ENCODE assay signal across 22 mouse cellular contexts in genomic region chr2:76949774-76950173, GRCm38 (mm10). TPM values are rescaled to one million over a fixed set of nuclear protein-coding genes. Genes with fewer than 3 reads are reported as not detected.
DNase-seq lines count a peak whose midpoint lies in the region; ATAC-seq and TF ChIP-seq lines count a peak whose summit lies in the region.
"Had no signal": no experiment of that assay in that cellular context is flagged by ENCODE, and none has a peak within 500 bp of the region (broad histone marks: within the 10 kb centered on the region; RNA-seq: fewer than 3 reads in every experiment).

No protein-coding gene starts in this region.

- TF ChIP-seq POLR2A in CH12.LX (IDR thresholded peaks at IDR 0.05; ENCODE audit: low read depth, low read length): no peak

- H3K9me3 ChIP-seq in heart, embryonic 11.5 days (replicated peaks; ENCODE audit: control insufficient read depth, low read length): no peaks in the 10 kb centered on the region
- H3K9me3 ChIP-seq in heart, embryonic 10.5 days: no peaks in the 10 kb centered on the region
- H3K9me3 ChIP-seq in CH12.LX (replicated peaks; ENCODE audit: low read length): no peaks in the 10 kb centered on the region
- H3K9me3 ChIP-seq in ES-E14 (ENCODE audit: control insufficient read depth, insufficient read depth, low read depth, low read length): no peaks in the 10 kb centered on the region
- H3K9me3 ChIP-seq in midbrain, embryonic 15.5 days: no peaks in the 10 kb centered on the region
- H3K9me3 ChIP-seq: embryonic facial prominence, embryonic 10.5 days; embryonic facial prominence, embryonic 12.5 days; forebrain, embryonic 13.5 days; forebrain, embryonic 15.5 days had no signal

- DNase-seq in heart, adult 11 months: peak; percentile 69
- DNase-seq in heart, adult 8-10 months (ENCODE audit: low spot score): no peak
- no peak for DNase-seq in heart, embryonic 10.5 days (ENCODE audit: low spot score)
- DNase-seq in CH12.LX (ENCODE audit: extremely low read depth): no peak
- DNase-seq in ES-E14 (ENCODE audit: low read depth, low spot score): no peak
- no peak for DNase-seq in kidney, postnatal 25 days
- DNase-seq: adrenal gland, adult 2 months; adrenal gland, postnatal 10 days; adrenal gland, postnatal 25 days; cerebellum, adult 11 months; cerebellum, adult 18-20 months; cerebellum, adult 8-10 months; cerebellum, adult 9-11 months; cerebellum, postnatal 14 days; cerebellum, postnatal 36 days; forebrain, postnatal 0 days had no signal

- no peak overlapping the region for H3K27ac ChIP-seq in heart, embryonic 11.5 days (ENCODE audit: low read depth, low read length)
- no peak overlapping the region for H3K27ac ChIP-seq in heart, embryonic 10.5 days
- H3K27ac ChIP-seq in CH12.LX (ENCODE audit: insufficient read depth, low read depth) (0 out of 2 replicates have a peak overlapping the region, but pooled peaks have one; percentile 12), ES-E14 (ENCODE audit: insufficient read depth, low read depth, low read length, poor library complexity, severe bottlenecking) (peak overlapping the region; percentile 3; the same call in 1 of the 2 replicates)
- no peak overlapping the region for H3K27ac ChIP-seq in midbrain, embryonic 15.5 days
- H3K27ac ChIP-seq: embryonic facial prominence, embryonic 10.5 days; embryonic facial prominence, embryonic 12.5 days; forebrain, embryonic 13.5 days; forebrain, embryonic 15.5 days had no signal

- WGBS in heart, embryonic 11.5 days (ENCODE audit: insufficient replicate concordance): 77% methylated on average over 7 of the region's 7 CpGs
- WGBS in heart, embryonic 10.5 days: 83% methylated on average over 7 of the region's 7 CpGs
- WGBS in midbrain, embryonic 15.5 days: 84% methylated on average over 7 of the region's 7 CpGs

- TF ChIP-seq EP300 in CH12.LX (IDR thresholded peaks at IDR 0.05; ENCODE audit: low read length): no peak

- no peak for TF ChIP-seq RAD21 in CH12.LX (IDR thresholded peaks at IDR 0.05; ENCODE audit: low read depth, low read length)

- H3K4me3 ChIP-seq in heart, embryonic 11.5 days (ENCODE audit: low read depth, low read length): no peak overlapping the region
- H3K4me3 ChIP-seq in heart, embryonic 10.5 days: no peak overlapping the region
- H3K4me3 ChIP-seq in CH12.LX (replicated peaks in 1 of 3; ENCODE audit: low read depth in 2 of 3, low read length in 2 of 3, poor library complexity in 1 of 3) (no peak overlapping the region), ES-E14 (ENCODE audit: insufficient read depth in 1 of 2, low read depth in 1 of 2, low read length in 2 of 2, poor library complexity in 1 of 2, severe bottlenecking in 1 of 2) (no peak overlapping the region)
- H3K4me3 ChIP-seq in midbrain, embryonic 15.5 days: no peak overlapping the region
- H3K4me3 ChIP-seq: embryonic facial prominence, embryonic 10.5 days; embryonic facial prominence, embryonic 12.5 days; forebrain, embryonic 13.5 days; forebrain, embryonic 15.5 days had no signal

- no peak overlapping the region for H3K4me2 ChIP-seq in heart, embryonic 11.5 days
- no peak overlapping the region for H3K4me2 ChIP-seq in CH12.LX (ENCODE audit: insufficient read depth, low read depth, poor library complexity, severe bottlenecking)
- no peak overlapping the region for H3K4me2 ChIP-seq in midbrain, embryonic 15.5 days
- H3K4me2 ChIP-seq: embryonic facial prominence, embryonic 12.5 days; forebrain, embryonic 13.5 days; forebrain, embryonic 15.5 days had no signal

- H3K79me2 ChIP-seq in CH12.LX (replicated peaks; ENCODE audit: control insufficient read depth, extremely low read depth, insufficient read depth, poor library complexity, severe bottlenecking): no peaks in the 10 kb centered on the region

- H3K9ac ChIP-seq in heart, embryonic 11.5 days (ENCODE audit: low read depth, low read length): no peak overlapping the region
- H3K9ac ChIP-seq in CH12.LX (ENCODE audit: insufficient read depth, low read depth) (no peak overlapping the region), ES-E14 (ENCODE audit: insufficient read depth, low read depth, low read length, poor library complexity, severe bottlenecking) (no peak overlapping the region)
- H3K9ac ChIP-seq in midbrain, embryonic 15.5 days: no peak overlapping the region
- H3K9ac ChIP-seq: embryonic facial prominence, embryonic 12.5 days; forebrain, embryonic 13.5 days; forebrain, embryonic 15.5 days; forebrain, postnatal 0 days had no signal

- TF ChIP-seq CTCF in CH12.LX (conservative IDR thresholded peaks at IDR 0.05 in 1 of 2, IDR thresholded peaks at IDR 0.05 in 1 of 2; ENCODE audit: low read depth in 2 of 2, low read length in 2 of 2): no peak

- dilution Hi-C loops in CH12.LX (cut with MboI; ENCODE audit: extremely low pct_ligation_motif_present, extremely low pct_unique_long_range_greater_than_20kb, low sequenced_read_pairs): no loop called here

- H3K4me1 ChIP-seq in heart, embryonic 11.5 days (ENCODE audit: control insufficient read depth, insufficient read depth, low read length): no peaks in the 10 kb centered on the region
- no peaks in the 10 kb centered on the region for H3K4me1 ChIP-seq in heart, embryonic 10.5 days
- H3K4me1 ChIP-seq in CH12.LX (ENCODE audit: control insufficient read depth in 1 of 2, insufficient read depth in 2 of 2) (peaks cover 0 to 9% of the 10 kb centered on the region in 2 experiments; a peak in 2 of 4 replicates), ES-E14 (ENCODE audit: control insufficient read depth in 2 of 2, insufficient read depth in 2 of 2, low read length in 2 of 2, poor library complexity in 1 of 2) (peaks cover 0 to 3% of the 10 kb centered on the region in 2 experiments; a peak in 1 of 4 replicates)
- no peaks in the 10 kb centered on the region for H3K4me1 ChIP-seq in midbrain, embryonic 15.5 days
- H3K4me1 ChIP-seq: embryonic facial prominence, embryonic 12.5 days; forebrain, embryonic 13.5 days; forebrain, embryonic 15.5 days had no signal

- ATAC-seq in heart, embryonic 11.5 days (replicated peaks; ENCODE audit: insufficient number of reproducible peaks, low FRiP score, low TSS enrichment): peak; percentile 35; the same call in 1 of the 2 replicates
- ATAC-seq in midbrain, embryonic 15.5 days (replicated peaks): no peak
- ATAC-seq: forebrain, embryonic 13.5 days; forebrain, embryonic 15.5 days; forebrain, postnatal 0 days had no signal

- in situ Hi-C loops in CH12.LX (cut with MboI; ENCODE audit: low pct_ligation_motif_present, low pct_unique_long_range_greater_than_20kb, low sequenced_read_pairs) (no loop called here), ES-E14 (cut with MboI; ENCODE audit: low sequenced_read_pairs in 2 of 2, unreplicated experiment in 2 of 2) (loop anchor here (25.0 kb wide), 1 partner anchor 763 kb away; no protein-coding TSS in a partner anchor)

- no peaks in the 10 kb centered on the region for H3K27me3 ChIP-seq in heart, embryonic 11.5 days (ENCODE audit: control insufficient read depth, insufficient read depth, low read length)
- no peaks in the 10 kb centered on the region for H3K27me3 ChIP-seq in heart, embryonic 10.5 days (ENCODE audit: insufficient read depth, poor library complexity, severe bottlenecking)
- H3K27me3 ChIP-seq in CH12.LX (replicated peaks): no peaks in the 10 kb centered on the region
- H3K27me3 ChIP-seq in midbrain, embryonic 15.5 days (replicated peaks): no peaks in the 10 kb centered on the region
- H3K27me3 ChIP-seq: embryonic facial prominence, embryonic 12.5 days; forebrain, embryonic 13.5 days; forebrain, embryonic 15.5 days had no signal

- peaks cover 13% of the 10 kb centered on the region for H3K36me3 ChIP-seq in heart, embryonic 11.5 days (ENCODE audit: control insufficient read depth, insufficient read depth, low read length)
- H3K36me3 ChIP-seq in heart, embryonic 10.5 days: peaks cover 98% of the 10 kb centered on the region
- H3K36me3 ChIP-seq in CH12.LX (replicated peaks in 1 of 2; ENCODE audit: control insufficient read depth in 1 of 2, insufficient read depth in 1 of 2, low read length in 1 of 2): no peaks in the 10 kb centered on the region
- H3K36me3 ChIP-seq in ES-E14 (ENCODE audit: control insufficient read depth, insufficient read depth, low read length, poor library complexity, severe bottlenecking): no peaks in the 10 kb centered on the region
- H3K36me3 ChIP-seq in midbrain, embryonic 15.5 days (replicated peaks): no peaks in the 10 kb centered on the region
- H3K36me3 ChIP-seq: embryonic facial prominence, embryonic 10.5 days; embryonic facial prominence, embryonic 12.5 days; forebrain, embryonic 15.5 days had no signal

TF ChIP-seq in CH12.LX, 34 proteins besides CTCF, POLR2A, EP300 and RAD21 (continues in another document):
- TF ChIP-seq MXI1 (IDR thresholded peaks at IDR 0.05; ENCODE audit: low read depth, low read length) (no peak), TBP (conservative IDR thresholded peaks at IDR 0.05; ENCODE audit: low read depth, low read length) (no peak), SMC3 (IDR thresholded peaks at IDR 0.05; ENCODE audit: low read depth, low read length) (no peak), CHD1 (IDR thresholded peaks at IDR 0.05; ENCODE audit: low read depth, low read length) (no peak), MAX (IDR thresholded peaks at IDR 0.05; ENCODE audit: low read length) (no peak), RCOR1 (conservative IDR thresholded peaks at IDR 0.05; ENCODE audit: low read depth, low read length) (no peak), E2F4 (IDR thresholded peaks at IDR 0.05; ENCODE audit: insufficient replicate concordance, low read depth, low read length) (no peak), ZC3H11A (IDR thresholded peaks at IDR 0.05; ENCODE audit: low read depth, low read length) (no peak)

TF ChIP-seq in ES-E14, 5 proteins besides CTCF, POLR2A, EP300 and RAD21:
- TF ChIP-seq ZC3H11A (IDR thresholded peaks at IDR 0.05; ENCODE audit: borderline replicate concordance, low read depth, low read length) (no peak), MAFK (IDR thresholded peaks at IDR 0.05; ENCODE audit: insufficient read depth, low read depth, low read length) (no peak), ZNF384 (IDR thresholded peaks at IDR 0.05; ENCODE audit: low read depth, low read length) (no peak), HCFC1 (IDR thresholded peaks at IDR 0.05; ENCODE audit: borderline replicate concordance, insufficient read depth, low read length) (no peak)

RNA-seq across cellular contexts. Expression of gene Ttn, which starts 32.6 kb away (rescaled TPM):
- 1,000 to 10,000 TPM; 3,102 to 4,099 (median 3,503) TPM for total RNA-seq in heart, adult 8-10 months (2022)
- polyA plus RNA-seq in heart, embryonic 11.5 days (2014; fragmentation: Nextera tagmentation; extraction: Ambion mirVana): 378 and 608 TPM in 2 replicates
- 356 and 545 TPM in 2 replicates for polyA plus RNA-seq in heart, embryonic 10.5 days (2016; fragmentation: Nextera tagmentation; extraction: Ambion mirVana)
- total RNA-seq in CH12.LX (2012; rRNA removed): 3.4 and 4.2 TPM in 2 replicates
- total RNA-seq in CH12.LX (2014; rRNA removed): 0.23 and 0.26 TPM in 2 replicates
- 0.45 and 0.60 TPM in 2 replicates for polyA plus RNA-seq in CH12.LX (2012; ENCODE audit: insufficient read length, low read depth)
- 10.3 and 19.9 TPM in 2 replicates for total RNA-seq in ES-E14 (2012; rRNA removed)
- 0.40 and 1.0 TPM in 2 replicates for polyA plus RNA-seq in midbrain, embryonic 15.5 days (2015; fragmentation: Nextera tagmentation; extraction: Ambion mirVana)

Comparison
In these comparisons a context has a peak if more than half of its experiments do, and no peak if none do; other contexts are left out.
1. H3K27ac ChIP-seq: peak in CH12.LX (single experiment) and ES-E14 (single experiment); none in heart, embryonic 11.5 days (single experiment), heart, embryonic 10.5 days (single experiment) and midbrain, embryonic 15.5 days (single experiment).
2. RNA of gene Ttn, which starts 32.6 kb away (polyA plus RNA-seq): 378 to 608 TPM in heart, embryonic 11.5 days and 356 to 545 TPM in heart, embryonic 10.5 days; 0.45 to 0.60 TPM in CH12.LX and 0.40 to 1.0 TPM in midbrain, embryonic 15.5 days; every median in the first group is over 100 times any median in the second.